Mouse (Mus musculus): Measurements from ENCODE around the gene Soat2. TPM values are rescaled to one million over a fixed set of nuclear protein-coding genes. Genes with fewer than 3 reads are reported as not detected.

Soat2 gene
- 1 to 10 TPM in 1 of 2 experiments, under 1 TPM in 1; 0.69 to 1.0 TPM for polyA plus RNA-seq (2017; shearing (Covaris generic))

DNA sequence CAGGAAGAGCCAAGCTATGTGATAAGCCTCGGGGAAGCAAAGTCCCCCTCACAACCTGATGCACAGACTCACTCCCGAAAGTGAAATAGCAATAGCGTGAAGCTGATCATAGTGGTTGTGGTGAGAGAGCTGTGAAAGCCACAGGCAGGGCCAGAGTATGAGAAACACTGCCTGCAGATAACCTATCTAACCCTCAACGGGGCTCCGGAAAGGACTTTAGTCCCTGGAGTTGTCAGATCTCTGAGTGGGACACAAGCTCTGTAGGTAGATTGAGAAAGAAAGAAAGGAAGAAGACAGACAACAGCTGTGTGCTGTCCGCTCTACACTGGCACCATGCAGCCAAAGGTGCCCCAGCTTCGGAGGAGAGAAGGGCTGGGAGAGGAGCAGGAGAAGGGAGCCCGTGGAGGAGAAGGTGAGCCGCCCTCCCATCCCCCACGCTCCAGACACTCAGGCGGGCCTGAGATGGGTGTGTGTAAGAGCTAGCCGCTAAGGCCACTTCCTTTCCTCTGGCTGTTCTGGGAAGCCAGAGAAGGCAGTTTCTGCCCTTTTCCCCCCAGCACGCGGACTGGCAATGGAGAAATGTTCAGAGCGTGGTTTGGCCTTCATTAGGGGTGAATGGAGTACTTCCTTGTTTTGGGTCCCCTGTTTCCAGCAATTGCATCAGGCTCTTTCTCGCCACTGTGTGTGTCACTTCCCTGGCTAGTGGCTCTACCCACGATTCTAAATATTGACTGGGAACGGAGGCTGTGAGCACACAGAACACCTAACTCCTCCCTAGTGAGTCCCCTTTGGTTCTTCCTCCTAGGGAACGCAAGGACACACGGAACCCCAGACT is at the start of gene Soat2:
TSS of gene Soat2 (plus strand) at position 226 of the 835 bp plus-strand sequence.
- peak; percentile 50 for ATAC-seq

- no peak for ATAC-seq
Measured at GRCm38 (mm10) chr15:102100996-102101671, 49.2 kb upstream of the Soat2 start.

DNA sequence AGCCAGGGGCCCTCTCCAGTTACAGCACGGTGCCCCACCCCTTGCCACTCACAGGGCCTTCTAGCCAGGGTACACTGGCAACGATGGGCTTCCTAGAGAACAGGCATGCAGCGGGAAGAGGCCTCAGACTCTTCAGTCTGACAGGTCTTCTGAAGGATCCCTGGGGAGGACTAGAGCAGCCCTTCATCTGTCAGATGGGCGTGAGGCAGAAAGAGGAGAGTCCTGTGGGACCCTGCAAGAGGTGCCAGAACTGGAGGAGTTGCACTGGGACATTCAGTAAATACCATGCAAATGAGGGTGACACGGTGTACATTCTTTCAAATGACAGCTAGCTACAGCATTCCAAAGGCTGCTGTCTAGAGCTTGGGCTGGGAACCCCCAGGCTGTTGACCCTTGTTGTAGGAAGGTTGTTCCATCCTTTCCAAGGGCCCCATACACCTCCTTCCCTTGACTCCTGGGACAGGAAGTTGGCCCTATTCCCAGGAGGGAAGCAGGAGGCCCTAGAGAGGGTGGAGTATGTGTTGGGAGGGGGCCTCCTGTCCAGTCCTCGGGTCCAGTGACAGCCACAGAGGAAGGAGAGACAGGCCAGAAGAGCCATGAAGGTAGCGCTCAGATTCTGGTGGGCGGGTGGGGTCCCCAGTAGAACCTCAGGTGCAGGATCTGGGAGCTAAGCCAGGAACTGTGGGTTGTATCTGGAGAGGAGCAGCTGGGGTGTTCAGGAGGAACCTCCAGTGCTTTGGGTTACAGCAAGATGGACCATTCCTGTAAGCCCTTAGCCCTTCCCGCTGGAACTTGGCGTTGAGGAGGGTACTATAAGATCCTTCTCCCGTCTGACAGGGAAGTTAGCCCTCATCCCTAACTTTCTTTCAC is 48.4 kb upstream of the Soat2 start:
- ATAC-seq: no peak

DNA sequence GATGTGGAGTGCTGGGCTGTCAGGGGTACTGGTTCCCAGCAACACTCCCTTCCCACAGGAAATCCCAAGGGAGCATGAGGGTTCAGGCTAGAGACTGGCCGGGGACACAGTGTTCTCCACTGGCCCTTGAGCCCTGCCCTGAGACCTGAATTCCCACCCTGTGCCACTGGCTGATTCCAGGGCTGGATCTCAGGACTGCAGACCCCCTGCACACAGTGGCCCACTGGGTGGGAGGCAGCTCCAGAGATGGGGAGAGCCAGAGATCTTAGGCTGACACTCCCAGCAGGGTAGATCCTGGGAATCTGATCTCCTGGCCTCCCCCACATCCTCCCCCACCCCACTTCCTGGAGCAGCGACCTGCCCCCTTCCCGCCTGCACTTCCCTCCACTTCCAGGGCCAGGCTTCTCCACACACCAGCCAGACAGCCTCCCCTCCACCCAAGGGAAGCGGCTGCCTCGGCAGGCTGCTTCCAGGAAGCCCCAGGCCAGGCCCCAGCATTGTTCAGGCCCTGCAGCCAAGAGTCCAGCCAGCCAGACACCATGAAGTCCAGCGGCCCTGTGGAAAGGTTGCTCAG is 47.7 kb upstream of the Soat2 start:
- ATAC-seq: no peak

- no peak for ATAC-seq
Measured at GRCm38 (mm10) chr15:102103371-102103946, 46.9 kb upstream of the Soat2 start.

GRCm38 (mm10) chr15:102103947-102104555 is 46.3 kb upstream of the Soat2 start:
- no peak for ATAC-seq

GRCm38 (mm10) chr15:102105360-102105759 is 45.0 kb upstream of the Soat2 start:
- no peak for ATAC-seq

- peak; percentile 55 for ATAC-seq
Measured at GRCm38 (mm10) chr15:102105764-102106730, 44.3 kb upstream of the Soat2 start.

GRCm38 (mm10) chr15:102106754-102107456 is 43.4 kb upstream of the Soat2 start:
- ATAC-seq: peak; percentile 25

GRCm38 (mm10) chr15:102107689-102108573 is 42.4 kb upstream of the Soat2 start:
- peak; percentile 70 for ATAC-seq

GRCm38 (mm10) chr15:102108651-102109525 is 41.4 kb upstream of the Soat2 start:
- peak; percentile 68 for ATAC-seq

DNA sequence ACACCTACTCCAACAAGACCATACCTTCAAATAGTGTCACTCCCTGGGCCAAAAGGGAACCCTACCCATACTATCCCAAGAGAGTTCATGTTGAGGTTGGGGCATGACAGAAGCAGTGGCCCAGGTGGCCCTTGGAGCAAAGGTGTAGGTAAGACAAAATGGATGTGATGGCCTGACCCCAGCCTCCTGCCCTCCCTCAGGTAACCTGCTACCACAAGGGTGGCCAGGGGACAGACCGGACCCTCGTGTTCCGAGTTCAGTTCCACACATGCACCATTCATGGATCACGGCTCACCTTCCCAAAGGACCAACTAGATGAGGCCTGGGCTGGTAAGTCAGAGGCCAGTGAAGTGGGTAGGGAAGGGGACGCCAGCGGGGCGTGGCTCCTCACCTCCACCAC is 40.1 kb upstream of the Soat2 start:
- no peak for ATAC-seq

- no peak for ATAC-seq
Measured at GRCm38 (mm10) chr15:102110701-102111494, 39.4 kb upstream of the Soat2 start.

DNA sequence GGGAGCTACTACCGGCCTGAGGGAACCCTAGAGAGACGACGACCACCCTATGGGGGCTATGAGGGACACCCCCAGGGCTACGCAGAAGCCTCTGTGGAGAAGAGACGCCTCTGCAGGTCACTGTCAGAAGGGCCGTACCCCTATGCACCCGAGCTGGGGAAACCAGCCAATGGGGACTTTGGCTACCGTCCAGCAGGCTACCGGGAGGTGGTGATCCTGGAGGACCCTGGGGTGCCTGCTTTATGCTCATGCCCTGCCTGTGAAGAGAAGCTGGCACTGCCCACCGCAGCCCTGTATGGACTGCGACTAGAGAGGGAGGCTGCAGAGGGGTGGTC is 38.9 kb upstream of the Soat2 start:
- no peak for ATAC-seq

- ATAC-seq: no peak
Measured at GRCm38 (mm10) chr15:102112181-102112580, 38.1 kb upstream of the Soat2 start.

- no peak for ATAC-seq
Measured at GRCm38 (mm10) chr15:102112827-102113226, 37.5 kb upstream of the Soat2 start.

DNA sequence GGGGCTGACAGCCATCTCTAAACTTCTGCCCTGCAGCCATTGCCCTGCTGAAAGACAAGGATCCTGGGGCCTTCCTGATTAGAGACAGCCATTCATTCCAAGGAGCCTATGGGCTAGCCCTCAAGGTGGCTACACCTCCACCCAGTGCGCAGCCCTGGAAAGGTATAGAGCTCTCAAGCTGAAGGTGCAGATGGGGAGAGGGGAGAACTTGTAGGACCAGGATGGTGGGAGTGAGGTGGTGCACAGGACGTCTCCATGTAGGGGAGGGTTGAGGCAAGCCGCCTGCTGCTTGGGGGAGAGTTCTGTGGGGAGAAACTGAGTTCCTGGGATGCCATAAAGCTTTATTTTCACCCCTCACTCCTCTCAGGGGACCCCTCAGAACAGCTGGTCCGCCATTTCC is 36.7 kb upstream of the Soat2 start:
- no peak for ATAC-seq
